Mouse (Mus musculus) gastrocnemius, adult 8-10 months (tissue): Measurements from ENCODE around the gene Nuak2. TPM values are rescaled to one million over a fixed set of nuclear protein-coding genes. Genes with fewer than 3 reads are reported as not detected.

Source experiments
- DNase-seq, 2 experiments: peaks; one replicate each; pipeline ENCODE4 v3.0.0; 2022; ENCODE audit warnings: low spot score in 2 of 2
- total RNA-seq, 4 experiments: library from RNA; stranded (reverse); gene quantifications; 2 replicates each; pipeline ENCODE4 v1.2.4; 2022

Nuak2 gene
- total RNA-seq, 4 experiments from 2014 or later = 0.45 to 0.94 (median 0.52) TPM

- no peak for DNase-seq
Measured at GRCm38 (mm10) chr1:132374873-132375244, 58.9 kb downstream of the Nuak2 start.

GRCm38 (mm10) chr1:132375256-132375655, 59.3 kb downstream of the Nuak2 start:
- no peak for DNase-seq

- no peak for DNase-seq
Measured at GRCm38 (mm10) chr1:132376211-132377054, 60.5 kb downstream of the Nuak2 start.

- no peak for DNase-seq
Measured at GRCm38 (mm10) chr1:132377055-132377365, 61.1 kb downstream of the Nuak2 start.

GRCm38 (mm10) chr1:132377811-132378210, 61.9 kb downstream of the Nuak2 start:
- DNase-seq = no peak

- no peak for DNase-seq
Measured at GRCm38 (mm10) chr1:132380550-132381100, 64.7 kb downstream of the Nuak2 start.

- DNase-seq = no peak
Measured at GRCm38 (mm10) chr1:132381929-132382328, 66.0 kb downstream of the Nuak2 start.

Other genes with a start within 250 kb of the Nuak2 start
- gene Mfsd4a, start 248.1 kb upstream of the Nuak2 start, total RNA-seq = 10 to 100 TPM; 11.6 to 17.4 (median 14.7) TPM
- 1 to 10 TPM; 4.2 to 6.7 (median 4.2) TPM for gene Cdk18, start 176.4 kb upstream of the Nuak2 start, total RNA-seq
- under 1 TPM in 1 of 4 experiments, not detected in 3; 0.19 TPM for gene Lemd1, start 124.7 kb upstream of the Nuak2 start, total RNA-seq
- not detected for gene AC124108.1, start 124.7 kb upstream of the Nuak2 start, total RNA-seq
- not detected for gene Gm10188, start 86.4 kb upstream of the Nuak2 start, total RNA-seq
- gene Klhdc8a, start 17.5 kb upstream of the Nuak2 start, total RNA-seq = under 1 TPM; 0.07 to 0.32 (median 0.17) TPM
- gene Tmcc2, start 75.2 kb downstream of the Nuak2 start, total RNA-seq = 10 to 100 TPM; 38.8 to 60.0 (median 49.4) TPM
- gene Dstyk, start 101.4 kb downstream of the Nuak2 start, total RNA-seq = 10 to 100 TPM in 1 of 4 experiments, 1 to 10 TPM in 3; 7.7 to 11.2 (median 8.5) TPM
- gene Rbbp5, start 161.2 kb downstream of the Nuak2 start, total RNA-seq = 10 to 100 TPM; 17.6 to 21.6 (median 19.1) TPM
- 1 to 10 TPM; 1.2 to 1.9 (median 1.3) TPM for gene Tmem81, start 190.1 kb downstream of the Nuak2 start, total RNA-seq
- not detected for gene Cntn2, start 227.1 kb downstream of the Nuak2 start, total RNA-seq